Mouse (Mus musculus) embryonic facial prominence, embryonic 10.5 days (tissue): Measurements from ENCODE around the gene Uqcrfs1. TPM values are rescaled to one million over a fixed set of nuclear protein-coding genes. Genes with fewer than 3 reads are reported as not detected.
A peak's percentile ranks its signal among the peaks of the same experiment; 100 is the strongest.

Source experiments
- DNase-seq: peaks from one replicate; pipeline ENCODE4 v3.0.0-alpha.2; 2017; ENCODE audit warnings: low spot score
- H3K27ac ChIP-seq: fragments of 300-500 bp; sonication (generic); replicated peaks from 2 replicates; pipeline ENCODE4 v1.5.1; 2016; ENCODE audit warnings: mild to moderate bottlenecking
- H3K27me3 ChIP-seq: fragments of 300-500 bp; sonication (generic); replicated peaks from 2 replicates; pipeline ENCODE4 v1.6.1; 2016; ENCODE audit warnings: low read depth, mild to moderate bottlenecking; ENCODE audit not compliant: poor library complexity, severe bottlenecking
- H3K36me3 ChIP-seq: fragments of 300-500 bp; sonication (generic); replicated peaks from 2 replicates; pipeline ENCODE4 v1.6.1; 2016; ENCODE audit warnings: mild to moderate bottlenecking, moderate library complexity
- H3K4me1 ChIP-seq: fragments of 300-500 bp; sonication (generic); 2 replicates; pipeline ENCODE4 v1.6.1; 2016
- H3K4me3 ChIP-seq: fragments of 300-500 bp; sonication (generic); 2 replicates; pipeline ENCODE4 v1.5.1; 2016; ENCODE audit warnings: mild to moderate bottlenecking, moderate library complexity
- H3K9me3 ChIP-seq: fragments of 300-500 bp; sonication (generic); 2 replicates; pipeline ENCODE4 v1.6.1; 2016; ENCODE audit warnings: mild to moderate bottlenecking
- WGBS: fragments of 180-500 bp; shearing (Covaris S2); methylation state at CpG from one replicate; pipeline ENCODE4 v1.1.7; 2016; 5-methylcytosine and 5-hydroxymethylcytosine counted together
- polyA plus RNA-seq: library from polyadenylated mRNA; unstranded; fragments of >200 nt; fragmentation: Nextera tagmentation; extraction: Ambion mirVana; gene quantifications from 2 replicates; pipeline ENCODE4 v1.2.1, GENCODE M21; 2016

Gene Uqcrfs1
- polyA plus RNA-seq, 1 experiment from 2014 or later: 235 TPM

DNA sequence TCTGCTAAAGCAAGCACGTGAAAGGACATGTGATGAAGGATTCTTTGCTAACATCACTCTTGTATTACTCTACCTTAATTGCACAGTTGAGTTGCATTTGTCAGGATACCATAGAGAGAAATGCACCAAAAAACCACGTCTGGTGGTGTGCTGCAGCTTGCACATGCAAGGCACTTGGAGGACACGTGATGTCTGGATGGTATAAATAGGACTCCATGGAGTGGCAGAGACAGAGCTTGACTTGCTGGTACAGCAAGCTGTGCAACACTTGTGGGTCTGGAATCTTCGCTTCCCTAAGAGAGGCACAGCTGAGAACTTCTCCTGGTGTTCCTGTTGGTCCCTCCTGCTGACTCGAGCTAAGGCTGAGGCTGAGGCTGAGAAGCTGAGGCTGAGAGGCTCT, 4.2 kb upstream of the Uqcrfs1 start:
- no peak for DNase-seq
- Histone ChIP-seq H3K4me3 (no peak overlapping the region), H3K36me3 (no peaks in the 10 kb centered on the region), H3K27ac (no peak overlapping the region), H3K27me3 (no peaks in the 10 kb centered on the region), H3K9me3 (no peaks in the 10 kb centered on the region), H3K4me1 (peaks cover 1% of the 10 kb centered on the region)
- WGBS: 78% methylated on average over 5 of the region's 5 CpGs

DNA sequence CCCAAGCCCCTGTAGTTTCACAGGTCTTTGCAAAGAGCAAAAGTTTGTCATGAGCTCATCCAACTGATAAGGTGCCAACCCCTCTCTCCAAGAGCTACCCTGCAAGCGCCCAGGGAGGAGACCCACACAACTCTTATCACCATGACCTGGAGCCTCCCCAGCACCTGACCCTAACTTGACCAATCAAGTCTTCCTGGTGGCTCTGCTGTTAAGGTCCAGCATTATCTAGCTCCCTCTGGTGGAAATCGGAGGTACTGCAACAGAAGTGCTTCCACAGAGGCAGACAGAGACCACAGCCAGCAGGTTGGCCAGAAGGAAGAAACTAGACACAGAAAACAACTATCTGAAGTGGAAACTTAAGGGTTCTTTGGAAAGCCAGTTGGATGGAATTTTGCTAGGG, 3.7 kb upstream of the Uqcrfs1 start:
- 28% methylated on average over 2 of the region's 2 CpGs for WGBS
- Histone ChIP-seq H3K27me3 (no peaks in the 10 kb centered on the region), H3K4me1 (peaks cover 6% of the 10 kb centered on the region), H3K9me3 (no peaks in the 10 kb centered on the region), H3K27ac (no peak overlapping the region), H3K36me3 (no peaks in the 10 kb centered on the region), H3K4me3 (no peak overlapping the region)
- DNase-seq: peak; percentile 84

DNA sequence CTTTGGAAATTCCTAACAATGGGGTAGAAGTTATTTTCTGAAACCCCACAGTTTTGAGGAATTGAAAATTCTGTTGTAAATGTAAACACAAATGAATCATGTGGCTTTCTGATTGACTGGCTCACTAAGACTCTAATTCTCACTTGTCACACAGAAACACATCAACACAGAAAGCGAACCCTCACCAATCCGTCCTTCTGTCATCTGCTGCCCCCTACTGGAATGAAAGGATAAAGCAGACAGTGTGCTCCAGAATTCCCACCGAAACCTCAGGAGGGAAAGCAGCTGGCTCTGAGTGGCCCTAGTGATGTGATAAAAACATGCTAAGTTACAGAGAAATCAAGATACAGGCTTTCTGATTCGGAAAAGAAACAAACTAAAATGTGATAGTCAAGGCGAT, 14.4 kb downstream of the Uqcrfs1 start:
- Histone ChIP-seq H3K27me3 (no peaks in the 10 kb centered on the region), H3K27ac (no peak overlapping the region), H3K4me3 (no peak overlapping the region), H3K9me3 (no peaks in the 10 kb centered on the region), H3K36me3 (no peaks in the 10 kb centered on the region), H3K4me1 (no peaks in the 10 kb centered on the region)
- peak; percentile 64 for DNase-seq
- 10% methylated on average over 5 of the region's 5 CpGs for WGBS

DNA sequence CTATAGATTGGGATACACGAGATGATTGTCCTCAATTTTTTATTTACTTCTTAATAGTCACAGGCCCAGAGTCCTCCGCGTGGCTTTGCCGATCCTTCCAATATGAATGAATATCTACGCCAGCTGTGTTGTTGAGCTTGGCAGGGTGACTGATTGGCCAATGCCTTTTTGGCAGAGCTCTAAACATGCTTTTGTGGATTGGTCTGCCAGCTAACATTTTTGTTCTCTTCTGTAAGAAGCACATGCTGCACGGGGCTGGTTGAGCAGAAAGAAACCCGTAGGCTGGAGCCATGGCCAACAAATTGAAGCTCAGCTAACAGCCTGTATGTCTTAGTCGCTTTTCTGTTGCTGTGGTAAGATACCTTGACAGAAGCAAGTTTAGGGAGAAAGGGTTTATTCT, 20.2 kb downstream of the Uqcrfs1 start:
- no peaks in the 10 kb centered on the region for H3K4me1 ChIP-seq
- H3K27me3 ChIP-seq: no peaks in the 10 kb centered on the region
- H3K36me3 ChIP-seq: no peaks in the 10 kb centered on the region
- no peak for DNase-seq
- no peak overlapping the region for H3K27ac ChIP-seq
- 92% methylated on average over 8 of the region's 8 CpGs for WGBS
- no peaks in the 10 kb centered on the region for H3K9me3 ChIP-seq
- H3K4me3 ChIP-seq: no peak overlapping the region

DNA sequence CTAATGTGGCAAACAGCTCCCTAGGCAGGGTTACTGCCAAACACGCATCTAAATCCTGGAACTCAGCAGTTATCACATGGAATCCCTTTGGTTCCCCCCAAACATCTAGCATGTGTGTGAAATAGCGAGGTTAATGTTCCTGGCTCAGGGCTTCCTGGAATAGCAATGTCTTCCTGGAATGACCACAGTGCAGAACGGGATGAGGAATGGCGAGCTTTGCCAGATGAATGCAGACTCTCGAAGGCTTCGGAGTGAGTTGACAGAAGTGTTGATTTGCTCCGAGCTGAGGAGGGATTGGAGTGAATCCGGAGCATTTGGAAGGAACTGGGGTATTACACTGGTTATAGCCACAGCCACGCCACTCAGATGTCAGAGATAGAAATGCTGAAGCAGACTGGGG, 21.2 kb downstream of the Uqcrfs1 start:
- Histone ChIP-seq H3K9me3 (no peaks in the 10 kb centered on the region), H3K27me3 (no peaks in the 10 kb centered on the region), H3K36me3 (no peaks in the 10 kb centered on the region), H3K4me1 (no peaks in the 10 kb centered on the region), H3K4me3 (no peak overlapping the region), H3K27ac (no peak overlapping the region)
- 89% methylated on average over 9 of the region's 9 CpGs for WGBS
- no peak for DNase-seq

DNA sequence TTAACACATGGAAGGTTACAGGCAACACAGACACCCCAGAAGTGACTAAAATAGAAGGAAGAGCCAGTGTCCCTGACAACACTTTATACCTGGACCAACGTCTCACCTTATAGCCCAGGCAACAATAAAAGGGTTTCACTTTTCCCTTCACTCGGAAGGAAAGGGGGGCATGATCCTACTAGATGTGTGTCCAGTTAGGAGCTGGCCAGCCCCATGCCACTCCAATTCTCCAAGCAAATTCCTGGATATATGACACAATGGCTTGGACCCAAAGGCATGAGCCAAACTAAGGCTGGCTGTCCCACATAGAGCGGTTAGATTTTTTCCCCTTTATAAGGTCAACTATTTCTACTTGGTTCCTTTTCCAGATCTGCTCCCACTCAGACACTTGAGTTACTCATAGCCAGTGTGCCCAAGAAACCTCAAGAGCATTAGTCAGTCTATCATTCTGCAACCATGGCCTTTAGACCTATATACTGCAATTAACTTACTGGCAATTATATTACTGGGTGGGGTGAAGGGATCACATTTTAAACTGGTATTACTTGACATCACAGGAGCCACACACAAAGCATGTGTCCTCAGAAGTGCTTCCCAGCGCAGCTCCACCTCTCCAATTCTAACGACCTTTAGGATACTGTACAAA, 21.8 kb downstream of the Uqcrfs1 start:
- WGBS: 90% methylated on average over 5 of the region's 5 CpGs
- DNase-seq: no peak
- Histone ChIP-seq H3K4me1 (no peaks in the 10 kb centered on the region), H3K9me3 (no peaks in the 10 kb centered on the region), H3K27me3 (no peaks in the 10 kb centered on the region), H3K27ac (no peak overlapping the region), H3K4me3 (no peak overlapping the region), H3K36me3 (no peaks in the 10 kb centered on the region)

DNA sequence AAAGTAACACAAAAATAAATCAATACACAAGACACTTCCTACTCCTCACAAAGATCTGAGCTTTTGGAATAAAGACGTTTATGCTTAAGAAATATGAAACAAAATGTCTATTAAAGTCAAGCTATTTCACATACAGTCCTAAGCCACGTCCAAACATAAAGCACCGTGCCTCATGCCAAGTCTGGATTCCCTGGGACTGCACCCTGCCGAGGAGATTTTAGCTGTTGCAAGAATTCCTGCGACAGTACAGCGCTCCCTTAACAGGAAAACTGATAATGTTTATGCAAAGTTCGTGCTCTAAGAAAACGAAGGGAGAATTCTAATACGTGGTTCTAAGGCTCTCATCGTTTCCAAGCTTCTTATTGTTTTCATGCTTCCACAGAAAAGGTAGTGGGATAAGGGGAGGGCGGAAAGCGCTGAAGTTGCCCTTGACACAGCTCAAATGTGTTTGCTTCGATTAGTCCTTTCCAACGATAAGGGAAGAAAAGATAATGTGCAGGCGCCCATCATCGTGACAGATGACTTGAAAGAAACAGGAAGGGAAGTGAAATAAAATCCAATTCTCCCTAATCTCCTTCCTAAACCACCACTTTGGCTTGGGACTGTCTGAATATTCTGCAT, 23.8 kb downstream of the Uqcrfs1 start:
- DNase-seq: no peak
- Histone ChIP-seq H3K4me3 (no peak overlapping the region), H3K27ac (no peak overlapping the region), H3K9me3 (no peaks in the 10 kb centered on the region), H3K4me1 (no peaks in the 10 kb centered on the region), H3K36me3 (no peaks in the 10 kb centered on the region), H3K27me3 (no peaks in the 10 kb centered on the region)
- 76% methylated on average over 16 of the region's 16 CpGs for WGBS

DNA sequence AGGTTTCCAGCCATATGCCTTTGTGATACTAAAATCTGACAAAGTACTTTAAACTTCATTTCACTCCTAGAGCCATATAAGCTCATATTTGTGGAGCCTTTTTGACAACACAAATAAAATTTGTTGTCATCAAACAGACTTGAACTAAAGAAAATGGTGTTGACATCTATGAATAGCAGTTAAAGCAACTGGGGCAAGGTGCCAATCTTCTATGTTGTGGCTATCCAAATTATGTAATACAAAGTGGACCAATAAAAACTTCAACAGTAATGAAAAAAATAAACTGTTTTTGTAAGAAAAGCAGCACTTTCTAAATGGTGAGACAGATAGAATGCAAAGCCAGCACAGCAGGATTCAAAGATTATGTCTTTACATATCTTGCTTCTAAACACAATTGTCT, 27.0 kb downstream of the Uqcrfs1 start:
- no peak overlapping the region for H3K4me3 ChIP-seq
- no peak for DNase-seq
- H3K4me1 ChIP-seq: no peaks in the 10 kb centered on the region
- H3K9me3 ChIP-seq: no peaks in the 10 kb centered on the region
- H3K36me3 ChIP-seq: no peaks in the 10 kb centered on the region
- H3K27me3 ChIP-seq: no peaks in the 10 kb centered on the region
- no peak overlapping the region for H3K27ac ChIP-seq

DNA sequence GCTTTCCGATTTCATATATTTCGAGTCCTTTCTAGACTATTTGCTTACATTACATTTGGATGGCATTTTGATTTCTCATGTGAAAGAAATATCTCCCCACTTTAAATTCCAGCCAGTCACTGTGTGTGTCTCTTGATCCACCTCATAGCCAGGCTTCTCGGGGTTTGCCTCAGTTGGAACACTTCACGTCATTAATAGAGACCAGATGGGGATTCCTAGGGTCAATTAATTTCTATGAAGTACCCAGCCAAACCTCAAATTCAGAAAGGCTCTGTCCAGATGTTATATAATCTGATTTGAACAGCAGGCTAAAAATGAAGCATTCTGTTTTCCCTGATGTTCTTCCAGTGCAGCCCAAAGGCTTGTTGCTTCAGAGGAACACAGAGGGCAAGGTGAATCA, 37.5 kb downstream of the Uqcrfs1 start:
- no peak for DNase-seq
- Histone ChIP-seq H3K4me1 (peaks cover 10% of the 10 kb centered on the region), H3K36me3 (no peaks in the 10 kb centered on the region), H3K27me3 (no peaks in the 10 kb centered on the region), H3K9me3 (no peaks in the 10 kb centered on the region), H3K4me3 (no peak overlapping the region), H3K27ac (no peak overlapping the region)
- 62% methylated on average over 4 of the region's 4 CpGs for WGBS

DNA sequence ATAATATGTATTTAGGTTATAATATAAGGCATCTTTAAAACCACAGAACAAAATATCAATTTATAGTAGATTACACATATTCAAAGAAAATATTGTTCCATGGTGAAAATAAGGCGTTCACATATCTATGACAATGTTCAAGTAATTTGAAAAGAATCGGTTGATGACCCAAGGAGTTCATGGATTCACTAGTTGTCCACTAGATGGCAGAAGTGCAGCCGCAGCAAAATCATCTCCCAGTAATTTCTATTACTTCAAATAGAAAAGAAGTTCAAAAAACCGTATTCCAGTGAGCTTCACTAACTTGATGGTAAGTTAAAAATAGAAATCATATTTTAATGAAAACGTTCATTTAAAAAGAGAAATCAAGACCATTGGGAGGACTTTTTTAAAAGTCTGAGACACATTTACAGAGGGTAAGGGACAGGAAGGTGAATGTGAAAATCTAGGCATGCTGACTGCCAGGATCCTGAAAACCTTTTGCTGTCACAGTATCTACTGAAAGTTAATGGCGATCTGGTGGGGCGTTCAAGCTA, 43.2 kb downstream of the Uqcrfs1 start:
- 34% methylated on average over 7 of the region's 7 CpGs for WGBS
- no peaks in the 10 kb centered on the region for H3K4me1 ChIP-seq
- no peak overlapping the region for H3K27ac ChIP-seq
- H3K9me3 ChIP-seq: no peaks in the 10 kb centered on the region
- H3K27me3 ChIP-seq: no peaks in the 10 kb centered on the region
- no peak overlapping the region for H3K4me3 ChIP-seq
- no peaks in the 10 kb centered on the region for H3K36me3 ChIP-seq
- no peak for DNase-seq

Other genes starting within 250 kb of the Uqcrfs1 start
- gene Agtr1a, start 208.9 kb downstream of the Uqcrfs1 start, polyA plus RNA-seq: 1.5 and 3.3 TPM in 2 replicates
- gene Dusp22, start 114.6 kb upstream of the Uqcrfs1 start, polyA plus RNA-seq: 18.0 and 18.8 TPM in 2 replicates
- 0.03 and 0.06 TPM in 2 replicates for gene Irf4, start 203.9 kb upstream of the Uqcrfs1 start, polyA plus RNA-seq